Comparison of ENCODE assay signal across 19 mouse cellular contexts in genomic region chr2:27493971-27494370, GRCm38 (mm10). TPM values are rescaled to one million over a fixed set of nuclear protein-coding genes. Genes with fewer than 3 reads are reported as not detected.
DNase-seq lines count a peak whose midpoint lies in the region; ATAC-seq and TF ChIP-seq lines count a peak whose summit lies in the region.
"Had no signal": no experiment of that assay in that cellular context is flagged by ENCODE, and none has a peak within 500 bp of the region (broad histone marks: within the 10 kb centered on the region; RNA-seq: fewer than 3 reads in every experiment).

No protein-coding gene starts in this region.

- H3K27me3 ChIP-seq in lung, postnatal 0 days (replicated peaks; ENCODE audit: insufficient read depth, low read length), result no peaks in the 10 kb centered on the region
- H3K27me3 ChIP-seq: embryonic facial prominence, embryonic 13.5 days; heart, embryonic 12.5 days; limb, embryonic 15.5 days had no signal

- H3K9me3 ChIP-seq in lung, postnatal 0 days (ENCODE audit: low read length), result no peaks in the 10 kb centered on the region
- H3K9me3 ChIP-seq: embryonic facial prominence, embryonic 13.5 days; limb, embryonic 15.5 days had no signal

- peak; percentile 53 for DNase-seq in CD4-positive, CD25-positive, alpha-beta regulatory T cell, adult 2 months (ENCODE audit: low read depth, low spot score)
- no peak for DNase-seq in lung, postnatal 0 days (ENCODE audit: low spot score)
- DNase-seq in lung, adult 18-20 months, result no peak
- peak; percentile 25 for DNase-seq in T-cell, adult 2 months (ENCODE audit: low spot score)
- no peak for DNase-seq in frontal cortex, postnatal 14 days (ENCODE audit: low spot score in 2 of 2)
- DNase-seq in frontal cortex, adult 2 months (ENCODE audit: extremely low spot score in 1 of 2, low spot score in 1 of 2), result no peak
- DNase-seq: adrenal gland, postnatal 25 days; cerebellum, adult 2 months; heart, postnatal 4 days; kidney, postnatal 4 days; lung, postnatal 10 days; right cerebral cortex, postnatal 14 days had no signal

- no peaks in the 10 kb centered on the region for H3K4me1 ChIP-seq in lung, postnatal 0 days (ENCODE audit: insufficient read depth, low read depth, low read length)
- H3K4me1 ChIP-seq: heart, embryonic 12.5 days had no signal

- 94% methylated on average over 3 of the region's 3 CpGs for whole genome bisulfite sequencing in lung, postnatal 0 days

- no peak overlapping the region for H3K27ac ChIP-seq in lung, postnatal 0 days (ENCODE audit: low read length)
- H3K27ac ChIP-seq: embryonic facial prominence, embryonic 13.5 days; limb, embryonic 15.5 days had no signal

- no peaks in the 10 kb centered on the region for H3K36me3 ChIP-seq in lung, postnatal 0 days (ENCODE audit: insufficient read depth, low read length)
- H3K36me3 ChIP-seq: embryonic facial prominence, embryonic 13.5 days; heart, embryonic 12.5 days; limb, embryonic 15.5 days had no signal

- no peak overlapping the region for H3K4me3 ChIP-seq in lung, postnatal 0 days (ENCODE audit: low read depth, low read length)
- H3K4me3 ChIP-seq: embryonic facial prominence, embryonic 13.5 days; heart, embryonic 12.5 days; limb, embryonic 15.5 days had no signal

- no peak for ATAC-seq in CD4-positive, CD25-positive, alpha-beta regulatory T cell, adult 4 months
- no peak for ATAC-seq in lung, postnatal 0 days
- ATAC-seq in neutrophil, adult 5-6 weeks (ENCODE audit: extremely low read depth, insufficient number of reproducible peaks, low FRiP score, poor library complexity, severe bottlenecking), result peak; percentile 72; the same call in 1 of the 2 replicates
- ATAC-seq: activated CD4-positive, CD25-positive, alpha-beta regulatory T cell, adult 4 months; hindbrain, embryonic 16.5 days had no signal

- H3K9ac ChIP-seq in lung, postnatal 0 days (replicated peaks; ENCODE audit: low read depth), result no peak overlapping the region
- H3K9ac ChIP-seq: embryonic facial prominence, embryonic 13.5 days; heart, embryonic 12.5 days; limb, embryonic 15.5 days had no signal

- no peak overlapping the region for H3K4me2 ChIP-seq in lung, postnatal 0 days (replicated peaks; ENCODE audit: low read depth, low read length)
- H3K4me2 ChIP-seq: embryonic facial prominence, embryonic 13.5 days; heart, embryonic 12.5 days; limb, embryonic 15.5 days had no signal

- no peak for TF ChIP-seq EP300 in lung, postnatal 0 days (IDR thresholded peaks at IDR 0.05)

- peak; percentile 22 for TF ChIP-seq CTCF in lung, postnatal 0 days (IDR thresholded peaks at IDR 0.05)

RNA-seq across cellular contexts. Expression of gene Brd3, which starts 13.5 kb away (rescaled TPM):
- polyA plus RNA-seq in CD4-positive, CD25-positive, alpha-beta regulatory T cell, adult 4 months (2017; shearing (Covaris generic)), result 10 to 100 TPM; 33.5 to 34.3 TPM
- 44.9 and 47.5 TPM in 2 replicates for polyA plus RNA-seq in lung, postnatal 0 days (2015; fragmentation: Nextera tagmentation; extraction: Ambion mirVana)
- total RNA-seq in neutrophil, adult 5-6 weeks (2017), result 29.4 and 31.4 TPM in 2 replicates
- 25.8 and 29.6 TPM in 2 replicates for polyA plus RNA-seq in frontal cortex, adult 2 months (2012; rRNA removed)

RNA-seq across cellular contexts. Expression of gene Wdr5, which starts 21.0 kb away (rescaled TPM):
- 10 to 100 TPM; 15.6 to 17.1 TPM for polyA plus RNA-seq in CD4-positive, CD25-positive, alpha-beta regulatory T cell, adult 4 months (2017; shearing (Covaris generic))
- polyA plus RNA-seq in lung, postnatal 0 days (2015; fragmentation: Nextera tagmentation; extraction: Ambion mirVana), result 20.5 and 24.0 TPM in 2 replicates
- total RNA-seq in neutrophil, adult 5-6 weeks (2017), result 32.3 and 36.8 TPM in 2 replicates
- 27.8 and 31.8 TPM in 2 replicates for polyA plus RNA-seq in frontal cortex, adult 2 months (2012; rRNA removed)

RNA-seq across cellular contexts. Expression of gene Brd3os, which starts 51.8 kb away (rescaled TPM):
- polyA plus RNA-seq in CD4-positive, CD25-positive, alpha-beta regulatory T cell, adult 4 months (2017; shearing (Covaris generic)), result under 1 TPM in 1 of 2 experiments, not detected in 1; 0.52 TPM
- polyA plus RNA-seq in lung, postnatal 0 days (2015; fragmentation: Nextera tagmentation; extraction: Ambion mirVana), result 3.4 and 3.8 TPM in 2 replicates
- 0.25 and 0.47 TPM in 2 replicates for total RNA-seq in neutrophil, adult 5-6 weeks (2017)
- polyA plus RNA-seq in frontal cortex, adult 2 months (2012; rRNA removed), result 40.8 and 44.4 TPM in 2 replicates

Comparison
In these comparisons a context has a peak if more than half of its experiments do, and no peak if none do; other contexts are left out.
1. DNase-seq: peak in CD4-positive, CD25-positive, alpha-beta regulatory T cell, adult 2 months (single experiment) and T-cell, adult 2 months (single experiment); none in lung, postnatal 0 days (single experiment), lung, adult 18-20 months (0 of 2), frontal cortex, postnatal 14 days (0 of 2) and frontal cortex, adult 2 months (0 of 2).